Mouse (Mus musculus) activated CD4-positive, CD25-positive, alpha-beta regulatory T cell, adult 4 months (primary cell): ENCODE measurements around the gene Pcdh9. TPM values are rescaled to one million over a fixed set of nuclear protein-coding genes. Genes with fewer than 3 reads are reported as not detected.

ENCODE experiments used
- ATAC-seq: one replicate; pipeline ENCODE4 v1.8.0; 2017
- polyA plus RNA-seq, 2 experiments: library from polyadenylated mRNA; unstranded; fragments of 100-300 nt; shearing (Covaris generic); gene quantifications; one replicate each; pipeline ENCODE4 v1.2.1; 2017

The Pcdh9 gene
- polyA plus RNA-seq, 2 experiments from 2014 or later, result not detected

DNA sequence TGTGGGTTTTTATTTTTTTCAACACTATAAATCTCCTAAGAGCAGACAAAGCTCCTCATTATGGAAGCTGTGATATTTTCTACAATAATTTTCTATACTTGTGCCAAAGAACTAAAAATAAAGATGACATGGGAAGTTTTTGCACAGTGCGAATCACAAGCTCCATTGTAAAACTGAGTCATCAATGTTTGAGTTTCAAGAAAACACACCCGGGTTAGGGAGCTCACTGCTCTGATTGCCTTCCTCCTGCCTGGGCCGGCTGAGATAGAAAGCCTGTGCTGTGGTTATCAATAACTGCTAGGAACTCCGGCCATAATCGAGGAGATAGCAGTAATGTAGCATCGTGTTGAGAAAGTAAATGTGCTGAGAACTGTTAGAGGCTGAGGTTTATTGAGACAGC, 344.9 kb downstream of the Pcdh9 start:
- ATAC-seq, result no peak

DNA sequence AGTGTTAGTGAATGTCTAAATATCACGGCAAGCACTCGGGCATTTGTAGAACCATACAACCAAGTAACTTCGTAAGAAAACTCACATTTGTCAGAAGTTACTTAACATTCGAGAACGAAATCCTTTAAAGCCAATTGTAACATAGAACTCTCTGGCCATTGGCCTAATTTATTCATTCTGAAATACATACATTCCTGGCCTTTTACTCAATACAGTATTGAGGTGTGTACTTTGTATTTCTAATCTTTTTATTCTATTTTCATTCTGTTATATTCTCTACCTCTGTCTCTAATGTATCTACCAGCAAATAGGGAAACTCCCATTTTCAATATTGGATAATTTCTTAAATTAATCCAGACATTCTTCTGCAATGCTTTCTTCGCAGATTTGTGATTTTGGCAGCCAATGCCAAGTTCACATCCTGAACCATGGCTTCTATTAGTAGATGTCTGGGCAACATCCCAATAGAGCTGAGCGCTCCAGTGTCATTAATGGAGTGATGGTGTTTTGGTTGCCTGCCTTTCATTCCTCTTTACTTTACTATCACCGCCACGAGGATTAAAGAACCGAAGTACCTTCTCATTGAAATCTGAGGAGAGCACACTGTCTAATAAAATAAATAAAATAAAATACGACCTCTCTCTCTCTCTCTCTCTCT, 346.4 kb downstream of the Pcdh9 start:
- no peak for ATAC-seq

- ATAC-seq, result no peak
Measured at GRCm38 (mm10) chr14:93543561-93543960, 346.9 kb downstream of the Pcdh9 start.

- ATAC-seq, result no peak
Measured at GRCm38 (mm10) chr14:93534928-93535327, 355.6 kb downstream of the Pcdh9 start.

- ATAC-seq, result no peak
Measured at GRCm38 (mm10) chr14:93523430-93523829, 367.0 kb downstream of the Pcdh9 start.

- ATAC-seq, result no peak
Measured at GRCm38 (mm10) chr14:93520166-93520565, 370.3 kb downstream of the Pcdh9 start.

DNA sequence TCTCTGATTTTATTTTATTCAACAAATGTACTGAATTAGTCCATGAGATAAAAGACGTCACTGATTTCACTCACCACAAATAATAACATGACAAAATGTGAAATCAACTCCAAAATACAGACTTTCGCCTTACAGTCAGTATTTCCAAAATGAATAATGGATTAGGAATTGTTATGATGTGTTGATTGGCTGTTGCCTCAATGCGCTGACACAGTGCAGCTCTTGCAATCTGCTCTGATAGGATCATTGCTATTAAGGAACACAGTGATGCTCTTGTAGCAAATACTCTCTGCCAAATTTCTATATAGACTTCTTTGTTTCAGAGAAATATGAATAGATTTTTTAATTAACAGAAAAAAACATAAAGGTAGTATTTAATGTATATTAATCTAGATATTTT, 373.8 kb downstream of the Pcdh9 start:
- ATAC-seq, result no peak

DNA sequence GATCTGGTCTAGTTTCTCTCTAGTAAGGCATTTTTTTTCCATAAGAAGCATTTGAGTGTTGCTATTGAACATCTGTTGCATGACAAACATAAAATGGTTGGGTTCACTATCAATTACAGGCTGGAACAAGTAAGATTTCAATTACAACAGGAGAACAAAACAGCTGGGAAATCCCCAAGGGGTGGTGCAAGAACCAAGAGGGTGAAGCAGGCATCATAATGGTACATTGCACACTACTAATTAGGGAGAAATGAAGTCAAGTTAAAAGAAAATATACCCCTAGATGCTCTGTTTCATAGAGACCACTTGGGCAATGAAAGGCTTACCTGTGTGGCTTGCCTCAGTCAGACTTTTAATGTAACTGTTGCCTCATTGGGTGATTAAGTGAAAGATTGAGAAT, 384.4 kb downstream of the Pcdh9 start:
- no peak for ATAC-seq

DNA sequence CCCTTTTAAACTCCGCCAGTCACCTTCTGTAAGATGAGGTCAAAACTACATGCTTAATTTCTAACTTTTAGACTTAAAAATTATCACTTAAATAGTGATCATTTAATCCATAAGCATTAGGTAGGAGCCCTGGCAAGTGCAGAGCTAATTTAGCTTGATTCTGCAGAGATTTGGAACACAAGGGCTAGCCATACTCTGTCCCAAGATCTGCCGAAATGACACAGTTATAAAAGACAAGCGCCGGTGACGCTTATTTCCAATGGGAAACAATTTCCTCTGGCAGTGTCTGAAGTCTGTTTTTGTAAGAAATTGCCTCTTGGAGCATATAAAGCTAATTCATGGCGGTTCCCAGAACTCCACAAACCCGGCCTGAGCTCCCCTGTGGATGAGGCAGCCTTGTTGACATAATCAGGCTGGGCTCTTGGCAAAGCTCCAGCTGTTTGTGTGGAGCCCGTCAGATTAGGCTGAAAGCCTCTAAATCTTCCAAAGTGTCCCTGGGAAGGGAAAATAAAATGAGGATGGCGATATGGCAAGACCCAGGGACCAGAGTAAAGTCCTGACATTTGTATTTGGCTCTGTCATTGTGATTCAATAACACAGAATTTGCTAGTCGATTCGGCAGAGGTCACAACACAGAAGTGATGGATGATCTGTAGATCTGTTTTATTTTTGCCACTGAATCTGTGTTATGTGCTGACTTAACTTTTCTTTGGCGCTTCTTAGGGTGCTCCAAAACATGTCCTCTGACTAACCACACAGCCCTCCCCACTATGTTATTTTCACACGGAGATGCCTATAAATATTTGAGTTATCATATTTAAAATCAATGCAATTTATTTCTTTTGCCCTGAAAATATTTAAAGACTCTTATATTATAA, 391.4 kb downstream of the Pcdh9 start:
- ATAC-seq, result no peak

GRCm38 (mm10) chr14:93474991-93475390, 415.5 kb downstream of the Pcdh9 start:
- no peak for ATAC-seq

DNA sequence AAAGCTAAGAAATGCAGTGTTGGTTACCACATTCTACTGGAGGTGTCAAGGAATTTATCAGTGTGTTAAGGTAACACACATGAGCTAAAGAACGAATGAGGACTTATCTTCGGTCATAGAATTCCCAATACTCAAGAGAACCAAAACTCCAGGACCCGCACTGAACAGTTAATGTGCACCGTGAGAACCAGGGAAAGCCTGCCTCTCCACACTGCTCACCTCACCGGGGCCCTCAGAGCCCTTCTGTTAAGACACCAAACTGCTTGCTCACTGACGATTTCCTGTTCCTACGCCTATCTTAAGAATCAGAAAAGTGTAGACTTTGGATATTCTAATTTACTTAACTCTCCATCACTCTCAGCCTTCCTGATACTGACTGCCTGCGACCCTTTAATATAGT, 418.0 kb downstream of the Pcdh9 start:
- ATAC-seq, result no peak

- no peak for ATAC-seq
Measured at GRCm38 (mm10) chr14:93463360-93463892, 427.1 kb downstream of the Pcdh9 start.

- ATAC-seq, result no peak
Measured at GRCm38 (mm10) chr14:93450930-93451665, 439.4 kb downstream of the Pcdh9 start.

GRCm38 (mm10) chr14:93441852-93442251, 448.6 kb downstream of the Pcdh9 start:
- no peak for ATAC-seq

DNA sequence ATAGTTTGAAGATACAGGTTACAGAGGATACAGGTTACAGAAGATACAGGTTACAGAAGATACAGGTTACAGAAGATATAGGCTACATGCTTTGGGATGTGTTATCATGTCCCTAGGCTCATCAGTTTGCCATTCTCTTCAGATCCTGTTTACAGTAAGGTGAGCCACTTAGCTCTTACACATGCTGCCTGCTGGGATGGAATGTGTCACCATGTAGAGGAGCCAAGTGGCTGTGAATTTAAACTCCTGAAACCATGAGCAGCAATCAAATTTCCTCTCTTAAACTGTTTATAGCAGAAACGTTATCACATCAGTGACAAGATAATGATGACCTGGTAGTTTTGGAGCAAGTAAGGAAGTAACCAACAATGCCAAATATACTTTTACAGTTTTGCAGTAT, 453.3 kb downstream of the Pcdh9 start:
- ATAC-seq, result no peak

DNA sequence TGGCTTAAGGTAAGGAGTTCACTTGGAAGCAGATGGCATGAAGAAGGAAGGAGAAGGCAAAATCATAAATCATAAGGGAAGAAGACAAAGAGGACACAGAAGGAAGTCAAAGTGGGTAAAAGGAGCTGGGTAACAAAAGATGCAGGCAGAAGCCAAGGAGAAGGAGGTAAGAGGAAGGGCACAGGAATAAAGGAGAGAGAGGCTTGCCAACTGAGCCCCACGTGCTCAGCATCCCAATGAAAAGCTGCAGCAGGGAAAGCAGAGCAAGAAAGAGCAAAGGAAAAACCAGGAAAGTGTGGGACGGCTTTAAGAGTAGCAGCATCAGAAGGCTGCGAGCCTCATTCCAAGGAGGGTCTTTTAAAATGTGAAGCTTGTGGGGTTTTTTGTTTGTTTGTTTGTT, 473.7 kb downstream of the Pcdh9 start:
- no peak for ATAC-seq

GRCm38 (mm10) chr14:93415496-93415895, 475.0 kb downstream of the Pcdh9 start:
- no peak for ATAC-seq

- ATAC-seq, result no peak
Measured at GRCm38 (mm10) chr14:93409314-93409713, 481.2 kb downstream of the Pcdh9 start.

- ATAC-seq, result no peak
Measured at GRCm38 (mm10) chr14:93407747-93408146, 482.7 kb downstream of the Pcdh9 start.

GRCm38 (mm10) chr14:93385090-93385489, 505.4 kb downstream of the Pcdh9 start:
- ATAC-seq, result no peak

GRCm38 (mm10) chr14:93381163-93381562, 509.3 kb downstream of the Pcdh9 start:
- ATAC-seq, result no peak

GRCm38 (mm10) chr14:93380757-93381156, 509.7 kb downstream of the Pcdh9 start:
- no peak for ATAC-seq

- no peak for ATAC-seq
Measured at GRCm38 (mm10) chr14:93376159-93376558, 514.3 kb downstream of the Pcdh9 start.
